ENCODE assay signal across 8 mouse cellular contexts in genomic region chr19:42777801-42778200, GRCm38 (mm10). TPM values are rescaled to one million over a fixed set of nuclear protein-coding genes. Genes with fewer than 3 reads are reported as not detected.
DNase-seq lines count a peak whose midpoint lies in the region; ATAC-seq and TF ChIP-seq lines count a peak whose summit lies in the region.

No protein-coding gene starts in this region.

- no peaks in the 10 kb centered on the region for H3K27me3 ChIP-seq in intestine, postnatal 0 days (replicated peaks; ENCODE audit: control insufficient read depth, insufficient read depth, low read length)
- H3K27me3 ChIP-seq in intestine, embryonic 16.5 days (replicated peaks; ENCODE audit: control insufficient read depth, insufficient read depth, low read length), result no peaks in the 10 kb centered on the region
- no peaks in the 10 kb centered on the region for H3K27me3 ChIP-seq in C2C12 (ENCODE audit: control insufficient read depth, insufficient read depth, insufficient read length)
- no peaks in the 10 kb centered on the region for H3K27me3 ChIP-seq in midbrain, embryonic 15.5 days (replicated peaks)
- no peaks in the 10 kb centered on the region for H3K27me3 ChIP-seq in heart, embryonic 12.5 days (replicated peaks)

- H3K27ac ChIP-seq in intestine, postnatal 0 days (ENCODE audit: low read depth, low read length), result no peak overlapping the region
- H3K27ac ChIP-seq in intestine, embryonic 16.5 days (ENCODE audit: low read length), result no peak overlapping the region
- H3K27ac ChIP-seq in midbrain, embryonic 15.5 days, result no peak overlapping the region
- H3K27ac ChIP-seq in heart, embryonic 12.5 days (ENCODE audit: poor library complexity, severe bottlenecking), result no peak overlapping the region

- TF ChIP-seq CTCF in intestine, postnatal 0 days (IDR thresholded peaks at IDR 0.05; ENCODE audit: low read depth), result peak; percentile 55
- peak; percentile 62 for TF ChIP-seq CTCF in C2C12 (IDR thresholded peaks at IDR 0.05; ENCODE audit: control insufficient read depth, insufficient read depth, insufficient read length)
- TF ChIP-seq CTCF in lung, adult 2 months (IDR thresholded peaks at IDR 0.05; ENCODE audit: insufficient read depth, low read length), result peak; percentile 38; the same call in 1 of the 2 replicates

- DNase-seq in R1 (ENCODE audit: low read depth, low spot score), result peak; percentile 67
- peak; percentile 22 for DNase-seq in lung, adult 2 months
- DNase-seq in frontal cortex, postnatal 14 days (ENCODE audit: low spot score in 2 of 2), result no peak

- no peak for TF ChIP-seq POLR2A in lung, adult 2 months (IDR thresholded peaks at IDR 0.05; ENCODE audit: borderline replicate concordance, extremely low read depth, low read depth, low read length)

- no peak overlapping the region for H3K9ac ChIP-seq in intestine, postnatal 0 days (ENCODE audit: low read depth, low read length)
- no peak overlapping the region for H3K9ac ChIP-seq in intestine, embryonic 16.5 days (ENCODE audit: low read depth, low read length)
- H3K9ac ChIP-seq in midbrain, embryonic 15.5 days, result no peak overlapping the region
- no peak overlapping the region for H3K9ac ChIP-seq in heart, embryonic 12.5 days

- H3K36me3 ChIP-seq in intestine, postnatal 0 days (ENCODE audit: control insufficient read depth, insufficient read depth), result no peaks in the 10 kb centered on the region
- H3K36me3 ChIP-seq in intestine, embryonic 16.5 days (ENCODE audit: control insufficient read depth, insufficient read depth, low read length), result no peaks in the 10 kb centered on the region
- H3K36me3 ChIP-seq in C2C12 (ENCODE audit: control insufficient read depth, insufficient read depth), result no peaks in the 10 kb centered on the region
- no peaks in the 10 kb centered on the region for H3K36me3 ChIP-seq in midbrain, embryonic 15.5 days (replicated peaks)
- peaks cover 13% of the 10 kb centered on the region for H3K36me3 ChIP-seq in heart, embryonic 12.5 days

- H3K79me3 ChIP-seq in C2C12 (ENCODE audit: low read depth), result no peaks in the 10 kb centered on the region

- H3K79me2 ChIP-seq in C2C12 (ENCODE audit: control insufficient read depth, insufficient read depth), result no peaks in the 10 kb centered on the region

- H3K9me3 ChIP-seq in intestine, postnatal 0 days (ENCODE audit: control insufficient read depth), result no peaks in the 10 kb centered on the region
- H3K9me3 ChIP-seq in intestine, embryonic 16.5 days (ENCODE audit: control insufficient read depth, low read length), result no peaks in the 10 kb centered on the region
- no peaks in the 10 kb centered on the region for H3K9me3 ChIP-seq in midbrain, embryonic 15.5 days
- no peaks in the 10 kb centered on the region for H3K9me3 ChIP-seq in heart, embryonic 12.5 days (replicated peaks)

- no peak overlapping the region for H3K4me3 ChIP-seq in intestine, postnatal 0 days (ENCODE audit: low read depth, low read length)
- H3K4me3 ChIP-seq in intestine, embryonic 16.5 days (ENCODE audit: low read length), result no peak overlapping the region
- H3K4me3 ChIP-seq in C2C12 (ENCODE audit: insufficient read depth, poor library complexity, severe bottlenecking), result no peak overlapping the region
- H3K4me3 ChIP-seq in lung, adult 2 months (replicated peaks; ENCODE audit: extremely low read depth, low read depth, low read length), result no peak overlapping the region
- H3K4me3 ChIP-seq in midbrain, embryonic 15.5 days, result no peak overlapping the region
- H3K4me3 ChIP-seq in heart, embryonic 12.5 days, result no peak overlapping the region

- ATAC-seq in intestine, postnatal 0 days, result no peak
- no peak for ATAC-seq in intestine, embryonic 16.5 days
- no peak for ATAC-seq in midbrain, embryonic 15.5 days (replicated peaks)
- no peak for ATAC-seq in heart, embryonic 12.5 days (ENCODE audit: insufficient number of reproducible peaks, low FRiP score)

- no peak overlapping the region for H3ac ChIP-seq in C2C12 (ENCODE audit: control insufficient read depth, insufficient read length, low read depth)

- 80% methylated on average over 5 of the region's 5 CpGs for WGBS in intestine, postnatal 0 days
- WGBS in intestine, embryonic 16.5 days, result 81% methylated on average over 5 of the region's 5 CpGs
- WGBS in lung, adult 2 months, result 68% methylated on average over 5 of the region's 5 CpGs
- WGBS in midbrain, embryonic 15.5 days, result 89% methylated on average over 5 of the region's 5 CpGs
- 70% methylated on average over 5 of the region's 5 CpGs for WGBS in heart, embryonic 12.5 days

- H3K4me2 ChIP-seq in intestine, postnatal 0 days (replicated peaks; ENCODE audit: low read depth), result no peak overlapping the region
- H3K4me2 ChIP-seq in intestine, embryonic 16.5 days (ENCODE audit: low read depth, low read length), result no peak overlapping the region
- H3K4me2 ChIP-seq in midbrain, embryonic 15.5 days, result no peak overlapping the region
- H3K4me2 ChIP-seq in heart, embryonic 12.5 days, result no peak overlapping the region

- H3K4me1 ChIP-seq in intestine, postnatal 0 days (replicated peaks; ENCODE audit: control insufficient read depth, insufficient read depth, low read length), result no peaks in the 10 kb centered on the region; the same call in 1 of the 2 replicates
- no peaks in the 10 kb centered on the region for H3K4me1 ChIP-seq in intestine, embryonic 16.5 days (ENCODE audit: control insufficient read depth, insufficient read depth, low read length)
- H3K4me1 ChIP-seq in lung, adult 2 months (ENCODE audit: control insufficient read depth, insufficient read depth, low read length), result 0 out of 2 replicates have a peak, but pooled peaks cover 3% of the 10 kb centered on the region
- H3K4me1 ChIP-seq in midbrain, embryonic 15.5 days, result peaks cover 11% of the 10 kb centered on the region; the same call in 1 of the 2 replicates
- peaks cover 4% of the 10 kb centered on the region; the same call in 1 of the 2 replicates for H3K4me1 ChIP-seq in heart, embryonic 12.5 days (replicated peaks)

TF ChIP-seq in C2C12, 6 proteins besides CTCF, POLR2A, EP300 and RAD21:
- TF ChIP-seq USF1 (IDR thresholded peaks at IDR 0.05; ENCODE audit: low read depth), result no peak
- no peak for TF ChIP-seq CEBPB (IDR thresholded peaks at IDR 0.05; ENCODE audit: low read depth)
- TF ChIP-seq MYOG (IDR thresholded peaks at IDR 0.05; ENCODE audit: control insufficient read depth, extremely low read depth, insufficient read length), result no peak
- no peak for TF ChIP-seq MAX (IDR thresholded peaks at IDR 0.05)
TF ChIP-seq in C2C12: peak in this region for 0.

RNA-seq across cellular contexts. Expression of gene Hps1, which starts 2.0 kb away (rescaled TPM):
- 14.9 and 15.6 TPM in 2 replicates for polyA plus RNA-seq in intestine, postnatal 0 days (2015; fragmentation: Nextera tagmentation; extraction: Ambion mirVana)
- polyA plus RNA-seq in intestine, embryonic 16.5 days (2015; fragmentation: Nextera tagmentation; extraction: Ambion mirVana), result 18.6 and 20.3 TPM in 2 replicates
- 7.8 TPM for polyA plus RNA-seq in C2C12 (2012; fragmentation: generic; extraction: Trizol)
- polyA plus RNA-seq in lung, adult 2 months (2012; rRNA removed), result 16.6 and 18.9 TPM in 2 replicates
- polyA plus RNA-seq in midbrain, embryonic 15.5 days (2015; fragmentation: Nextera tagmentation; extraction: Ambion mirVana), result 11.8 and 12.6 TPM in 2 replicates
- polyA plus RNA-seq in heart, embryonic 12.5 days (2016; fragmentation: Nextera tagmentation; extraction: Ambion mirVana), result 9.1 and 10.0 TPM in 2 replicates

RNA-seq across cellular contexts. Expression of gene Pyroxd2, which starts 25.2 kb away (rescaled TPM):
- polyA plus RNA-seq in intestine, postnatal 0 days (2015; fragmentation: Nextera tagmentation; extraction: Ambion mirVana), result 13.8 and 16.1 TPM in 2 replicates
- 11.0 and 14.0 TPM in 2 replicates for polyA plus RNA-seq in intestine, embryonic 16.5 days (2015; fragmentation: Nextera tagmentation; extraction: Ambion mirVana)
- 0.06 TPM for polyA plus RNA-seq in C2C12 (2012; fragmentation: generic; extraction: Trizol)
- polyA plus RNA-seq in lung, adult 2 months (2012; rRNA removed), result 5.0 and 5.4 TPM in 2 replicates
- polyA plus RNA-seq in midbrain, embryonic 15.5 days (2015; fragmentation: Nextera tagmentation; extraction: Ambion mirVana), result 1.8 and 2.1 TPM in 2 replicates
- polyA plus RNA-seq in heart, embryonic 12.5 days (2016; fragmentation: Nextera tagmentation; extraction: Ambion mirVana), result 4.3 and 4.4 TPM in 2 replicates

Comparison
In these comparisons a context has a peak if more than half of its experiments do, and no peak if none do; other contexts are left out.
1. DNase-seq: peak in R1 (single experiment) and lung, adult 2 months (single experiment); none in frontal cortex, postnatal 14 days (0 of 2).
2. Peak in every context shown above with its lines, with median percentiles within 50 percentile points of each other: CTCF ChIP-seq.